Mouse (Mus musculus): ENCODE results near the gene Ccdc163.

Ccdc163 gene

GRCm38 (mm10) chr4:116703804-116704203 is 4.5 kb upstream of the Ccdc163 start:
- DNase-seq (ENCODE audit: low read depth, low spot score), result no peak

GRCm38 (mm10) chr4:116707666-116708065 is 643 bp upstream of the Ccdc163 start:
- DNase-seq (ENCODE audit: low read depth, low spot score), result no peak

GRCm38 (mm10) chr4:116708791-116709390 is 582 bp downstream of the Ccdc163 start:
- DNase-seq (ENCODE audit: low read depth, low spot score), result no peak

DNA sequence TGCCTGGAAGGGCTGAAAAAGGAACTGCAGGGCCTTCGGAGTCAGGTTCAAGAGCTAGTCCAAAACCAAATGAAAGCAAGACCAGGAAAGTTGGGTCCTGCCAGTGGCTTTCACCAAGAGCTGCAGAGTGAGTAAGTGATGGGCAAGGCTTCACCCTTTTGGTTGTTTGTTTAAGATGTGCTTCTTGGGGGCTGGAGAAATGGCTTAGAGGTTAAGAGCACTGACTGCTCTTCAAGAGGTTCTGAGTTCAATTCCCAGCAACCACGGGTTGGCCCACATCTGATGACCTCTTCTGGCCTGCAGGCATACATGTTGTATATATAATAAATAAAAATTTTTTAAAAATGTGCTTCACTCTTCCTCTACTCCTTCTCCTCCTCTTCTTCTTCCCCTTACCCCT is 1.8 kb downstream of the Ccdc163 start:
- DNase-seq (ENCODE audit: low read depth, low spot score), result no peak

DNA sequence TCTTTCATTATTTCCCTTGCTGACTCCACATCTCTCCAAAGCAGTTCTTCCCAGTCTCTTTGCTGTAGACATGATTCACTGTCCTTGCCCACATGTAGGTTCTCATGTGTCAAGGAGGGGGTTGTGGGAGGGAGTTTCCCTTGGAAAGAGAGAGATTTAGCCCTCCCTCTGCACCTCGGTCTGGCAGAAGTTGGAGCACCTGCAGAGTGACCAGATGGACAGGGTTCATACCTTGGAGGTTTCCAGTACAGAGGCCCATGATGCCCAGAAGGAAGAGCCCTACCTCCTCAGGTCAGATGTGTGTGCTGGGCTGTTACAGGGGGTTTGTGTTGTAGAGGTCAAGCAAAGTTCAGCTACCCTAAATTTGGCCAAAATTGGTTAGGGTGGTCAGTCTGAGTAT is 4.2 kb downstream of the Ccdc163 start:
- DNase-seq (ENCODE audit: low read depth, low spot score), result no peak

GRCm38 (mm10) chr4:116719396-116719795 is 11.1 kb downstream of the Ccdc163 start:
- DNase-seq (ENCODE audit: low read depth, low spot score), result peak; percentile 55

DNA sequence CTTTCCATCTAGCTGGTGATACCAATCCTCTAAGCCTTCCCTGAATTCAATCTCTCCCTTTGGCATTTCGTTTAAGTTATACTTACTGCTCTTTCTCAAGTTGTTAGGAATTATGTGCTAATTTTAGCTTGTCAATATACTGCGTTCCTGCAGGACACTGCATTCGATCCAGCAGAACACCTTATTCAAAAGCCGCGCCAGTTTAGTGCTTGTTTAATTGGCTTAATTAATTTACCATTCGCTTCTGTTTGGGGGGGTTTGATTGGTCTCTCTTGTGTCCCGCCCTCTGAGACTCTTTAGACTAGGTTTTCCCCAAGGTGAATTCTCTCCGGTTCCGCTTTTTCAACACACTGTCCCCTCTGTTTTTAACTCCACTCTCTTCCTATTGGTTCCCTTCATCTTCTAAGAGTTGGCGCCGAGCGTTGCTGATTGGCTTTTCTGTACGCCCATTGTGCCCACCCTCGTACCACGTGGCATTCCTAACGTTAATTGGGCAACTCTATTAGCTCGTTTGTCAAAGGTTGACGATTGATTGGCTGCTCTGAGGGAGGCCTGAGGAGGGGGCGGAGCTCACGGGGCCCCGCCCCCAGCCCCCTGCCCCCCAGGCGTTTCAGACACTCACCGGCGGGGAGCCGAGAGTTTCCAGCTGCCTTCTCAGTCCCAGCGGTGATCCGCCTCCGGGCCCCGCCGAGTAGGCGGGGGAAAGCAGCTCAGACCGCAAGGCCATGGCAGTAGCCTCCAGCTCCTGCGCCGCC is 12.2 kb downstream of the Ccdc163 start, which contains the start of gene Tesk2:
TSS of gene Tesk2 (plus strand) at position 606 of the 755 bp plus-strand sequence.
- DNase-seq (ENCODE audit: low read depth, low spot score), result peak; percentile 88

DNA sequence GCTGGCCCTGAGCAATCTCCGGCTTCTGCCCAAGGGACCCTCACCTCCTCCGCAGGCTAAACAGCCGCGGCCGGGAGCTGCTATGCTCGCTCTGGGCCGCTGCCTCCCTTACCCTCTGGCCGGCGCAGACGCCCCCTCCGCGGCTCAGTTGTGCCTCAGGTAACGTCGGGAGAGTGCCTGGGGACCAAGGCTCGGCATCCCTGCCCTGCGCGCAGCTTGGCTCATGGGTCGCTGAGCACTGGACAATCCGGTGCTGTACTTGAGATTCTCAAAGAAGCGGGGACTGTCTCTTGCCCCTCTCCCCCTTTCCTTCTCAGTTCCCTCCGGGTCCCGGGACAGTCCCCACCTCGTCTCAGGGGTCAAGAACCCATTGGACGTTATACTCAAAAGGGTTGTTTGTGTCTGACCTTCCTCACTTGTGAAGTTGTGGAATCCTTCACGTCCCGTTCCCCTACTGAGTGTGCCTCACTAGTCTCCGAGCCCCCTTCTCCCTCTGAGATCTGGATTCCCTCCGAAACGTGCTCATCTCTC is 12.9 kb downstream of the Ccdc163 start:
- no peak for DNase-seq (ENCODE audit: low read depth, low spot score)

DNA sequence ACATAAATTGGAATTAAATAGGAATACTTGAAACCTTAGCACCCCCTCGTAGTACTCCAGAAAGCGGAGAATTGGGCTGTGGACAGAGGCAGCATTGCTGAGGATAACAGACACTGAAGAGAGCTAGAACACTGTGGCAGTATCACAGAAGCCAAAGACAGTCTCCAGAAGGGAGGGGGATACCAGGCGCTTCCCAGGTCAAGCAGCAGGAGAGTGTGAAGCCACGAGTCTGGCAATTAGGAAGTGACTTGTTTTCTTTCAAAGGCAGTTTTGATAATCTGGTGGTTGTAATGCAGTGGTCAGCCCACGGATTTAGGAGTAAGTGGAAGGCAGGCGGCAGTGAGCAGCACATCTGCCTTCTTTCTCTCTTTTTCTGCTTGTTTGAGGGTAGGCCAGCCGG is 13.9 kb downstream of the Ccdc163 start:
- no peak for DNase-seq (ENCODE audit: low read depth, low spot score)

- no peak for DNase-seq (ENCODE audit: low read depth, low spot score)
Measured at GRCm38 (mm10) chr4:116725444-116725843, 17.1 kb downstream of the Ccdc163 start.

- no peak for DNase-seq (ENCODE audit: low read depth, low spot score)
Measured at GRCm38 (mm10) chr4:116727401-116727800, 19.1 kb downstream of the Ccdc163 start.

- DNase-seq (ENCODE audit: low read depth, low spot score), result no peak
Measured at GRCm38 (mm10) chr4:116729532-116729931, 21.2 kb downstream of the Ccdc163 start.

GRCm38 (mm10) chr4:116731077-116731476 is 22.8 kb downstream of the Ccdc163 start:
- no peak for DNase-seq (ENCODE audit: low read depth, low spot score)

GRCm38 (mm10) chr4:116732355-116732754 is 24.0 kb downstream of the Ccdc163 start:
- DNase-seq (ENCODE audit: low read depth, low spot score), result no peak

DNA sequence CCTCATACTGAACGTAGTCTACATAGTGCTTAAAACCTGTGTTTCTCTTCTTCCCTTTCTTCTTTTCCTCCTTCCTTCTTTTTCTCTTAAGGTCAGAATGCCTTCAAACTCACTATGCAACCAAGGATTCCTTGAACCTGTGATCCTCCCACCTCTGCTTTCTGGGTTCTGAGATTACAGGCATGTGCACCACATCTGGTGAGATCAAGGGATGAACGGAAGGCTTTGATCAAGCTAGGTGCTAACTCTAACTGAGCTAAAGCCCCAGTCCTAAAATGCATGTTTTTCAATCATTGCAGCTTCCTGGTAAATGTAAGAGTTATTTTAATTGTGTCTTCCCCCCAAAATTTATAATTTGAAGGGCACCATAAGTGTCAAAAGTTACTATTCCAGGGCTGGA is 26.7 kb downstream of the Ccdc163 start:
- DNase-seq (ENCODE audit: low read depth, low spot score), result no peak

DNA sequence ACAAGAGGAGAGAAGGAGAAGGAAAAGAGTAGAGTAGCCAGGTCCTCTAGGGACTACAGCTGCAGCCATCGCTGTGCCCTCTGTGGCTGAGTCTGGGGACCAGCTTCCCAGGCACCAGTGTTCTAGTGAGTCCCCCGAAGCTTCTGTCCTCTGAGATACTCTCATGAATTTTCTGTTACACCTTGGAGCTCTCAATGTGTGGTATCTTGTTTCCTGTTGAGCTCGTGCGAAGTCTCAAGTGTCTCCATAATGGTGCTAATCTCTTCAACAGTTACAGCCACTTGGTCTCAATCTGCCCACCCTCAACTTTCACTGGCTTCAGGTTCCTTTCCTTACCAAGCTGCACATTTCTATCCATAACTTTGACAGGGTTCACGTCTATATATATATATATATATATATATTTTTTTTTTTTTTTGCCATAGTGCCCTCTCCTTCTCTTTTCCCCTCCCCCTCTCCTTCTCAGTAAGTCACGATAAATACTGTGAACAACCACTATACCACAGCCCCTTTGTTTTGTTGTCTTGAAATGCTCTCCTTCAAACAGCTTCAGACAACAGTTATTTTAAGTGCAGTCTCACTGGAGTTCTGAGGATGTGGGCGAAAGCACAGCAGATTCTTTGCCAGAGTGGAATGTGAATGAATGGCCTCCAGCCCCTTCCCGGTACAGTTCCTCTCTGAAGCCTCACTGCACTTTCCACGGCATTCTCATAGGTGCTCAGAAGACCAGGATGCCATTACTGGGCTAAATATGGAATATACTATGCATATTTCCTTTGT is 30.9 kb downstream of the Ccdc163 start:
- DNase-seq (ENCODE audit: low read depth, low spot score), result no peak

- DNase-seq (ENCODE audit: low read depth, low spot score), result no peak
Measured at GRCm38 (mm10) chr4:116749750-116750149, 41.4 kb downstream of the Ccdc163 start.

- DNase-seq (ENCODE audit: low read depth, low spot score), result no peak
Measured at GRCm38 (mm10) chr4:116761914-116762313, 53.6 kb downstream of the Ccdc163 start.

GRCm38 (mm10) chr4:116764001-116764400 is 55.7 kb downstream of the Ccdc163 start:
- DNase-seq (ENCODE audit: low read depth, low spot score), result no peak

- DNase-seq (ENCODE audit: low read depth, low spot score), result no peak
Measured at GRCm38 (mm10) chr4:116768510-116768909, 60.2 kb downstream of the Ccdc163 start.

DNA sequence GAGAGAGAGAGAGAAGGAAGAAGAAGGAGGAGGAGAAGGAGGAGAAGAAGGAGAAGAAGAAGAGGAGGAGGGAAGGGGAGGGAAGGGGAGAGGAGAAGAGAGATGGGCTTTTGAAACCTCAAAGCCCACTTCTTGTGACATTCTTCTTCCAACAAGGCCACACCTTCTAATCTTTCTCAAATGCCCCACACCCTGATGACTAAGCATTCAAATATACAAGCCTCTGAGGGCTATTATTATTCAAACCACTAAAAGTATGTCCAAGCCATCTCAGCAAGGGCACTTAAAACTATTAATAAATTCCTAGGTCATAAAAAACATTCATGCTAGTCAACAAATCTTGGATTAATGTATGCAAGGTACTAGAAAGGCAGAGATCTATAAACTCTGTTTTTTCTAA is 60.8 kb downstream of the Ccdc163 start:
- DNase-seq (ENCODE audit: low read depth, low spot score), result no peak

GRCm38 (mm10) chr4:116776391-116776790 is 68.1 kb downstream of the Ccdc163 start:
- no peak for DNase-seq (ENCODE audit: low read depth, low spot score)

Data from retina, adult 2 months (tissue).